Mouse (Mus musculus): ENCODE measurements at regions not wholly inside any gene's neighbourhood (a gene's known extent, or its start where the extent isn't known, plus 50 kb on each side); places are given as distances from the start of the nearest gene placed in this dataset.
A peak's percentile ranks its signal among the peaks of the same experiment; 100 is the strongest.

DNA sequence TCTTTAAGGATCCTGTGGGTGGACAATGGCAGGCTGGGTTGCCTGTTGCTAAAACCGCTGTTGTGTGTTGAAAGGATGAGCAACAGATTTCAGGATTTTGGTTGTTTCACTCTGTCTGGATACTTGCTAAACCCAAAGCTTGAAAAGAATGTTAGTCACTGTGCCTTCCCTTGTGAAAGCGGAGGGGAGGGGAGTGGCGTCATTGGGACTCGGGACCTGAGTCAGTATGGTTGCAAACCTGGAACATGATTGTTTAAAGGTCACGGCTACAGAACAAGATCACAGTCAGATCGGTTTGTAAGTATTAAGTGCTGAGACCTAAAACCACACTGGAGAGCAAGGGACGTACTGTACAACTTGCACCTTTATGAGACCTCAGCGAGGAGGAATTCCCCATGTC is 344.9 kb upstream of the Gm15217 start:
- intact Hi-C loops (cut with DNase I) = no loop called here
- no peak for DNase-seq (ENCODE audit: low spot score in 2 of 2)

DNA sequence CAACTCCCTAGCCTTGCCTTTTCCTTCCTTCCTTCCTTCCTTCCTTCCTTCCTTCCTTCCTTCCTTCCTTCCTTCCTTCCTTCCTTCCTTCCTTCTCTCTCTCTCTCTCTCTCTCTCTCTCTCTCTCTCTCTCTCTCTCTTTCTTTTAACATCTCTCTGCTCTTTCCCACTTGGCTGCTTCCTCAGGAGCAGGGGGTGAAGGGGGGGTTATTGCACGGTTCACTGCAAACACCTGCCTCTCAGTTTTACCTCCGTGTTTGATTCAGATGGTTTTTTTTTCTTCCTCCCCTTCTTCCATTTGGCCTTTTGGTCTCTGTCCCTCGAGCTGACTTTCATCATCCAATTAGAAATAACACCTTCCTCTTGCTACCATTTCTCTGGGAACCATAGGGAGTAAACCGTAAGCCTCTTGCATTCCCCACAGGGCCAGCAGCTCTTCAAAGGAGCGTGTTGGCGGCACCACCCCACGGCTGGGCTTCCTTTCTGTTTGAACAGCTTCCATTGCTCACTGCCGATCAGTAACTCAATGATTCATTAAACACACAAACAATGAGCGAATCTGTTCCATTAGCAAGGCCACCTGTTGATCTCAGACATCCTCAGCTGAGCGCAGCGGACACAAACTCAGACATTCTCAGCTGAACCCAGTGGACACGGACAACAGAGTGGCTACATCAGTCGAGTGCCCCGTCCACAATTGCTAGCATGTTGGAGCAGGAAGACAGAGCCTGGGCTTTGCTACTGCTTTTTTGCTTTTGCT is 318.4 kb upstream of the Gm15217 start:
- peak; percentile 13 to 56 for DNase-seq (ENCODE audit: low spot score in 2 of 2)
- intact Hi-C loops (cut with DNase I) = no loop called here

DNA sequence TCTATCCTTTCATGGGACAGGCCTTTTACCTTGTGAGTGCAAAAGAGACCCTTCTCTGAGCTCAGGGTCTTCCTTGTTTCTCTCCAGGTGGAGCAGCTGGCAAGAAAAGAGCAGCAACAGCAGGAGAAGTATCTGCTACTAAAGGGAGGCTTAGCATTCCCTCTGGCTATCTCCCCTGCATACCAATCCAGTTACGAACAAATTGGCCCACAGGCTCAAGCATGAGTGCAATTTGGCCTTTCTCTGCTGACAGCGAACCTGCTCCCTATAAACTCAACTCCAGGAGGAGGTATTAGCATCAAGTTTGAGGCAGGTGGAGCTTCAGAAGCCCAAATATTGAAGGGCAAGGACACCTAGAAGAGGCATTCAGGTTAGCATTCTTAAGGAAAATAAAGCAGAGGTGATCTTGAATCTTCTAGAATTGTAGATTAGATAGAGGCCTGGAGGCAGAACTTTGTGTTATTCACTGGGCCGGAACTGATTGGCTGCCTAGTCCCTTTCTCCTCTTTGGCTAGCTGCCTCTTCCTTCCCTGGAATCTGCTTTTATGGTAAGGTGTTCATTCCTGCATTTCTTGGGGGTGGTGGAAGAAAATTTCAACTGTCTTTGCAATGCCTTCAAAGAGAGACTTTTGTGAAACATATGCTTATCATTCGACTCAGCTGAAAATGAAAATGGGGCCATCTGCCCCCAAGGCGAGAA is 312.0 kb upstream of the Gm15217 start:
- DNase-seq (ENCODE audit: low spot score in 2 of 2) = no peak
- intact Hi-C loops (cut with DNase I) = no loop called here

DNA sequence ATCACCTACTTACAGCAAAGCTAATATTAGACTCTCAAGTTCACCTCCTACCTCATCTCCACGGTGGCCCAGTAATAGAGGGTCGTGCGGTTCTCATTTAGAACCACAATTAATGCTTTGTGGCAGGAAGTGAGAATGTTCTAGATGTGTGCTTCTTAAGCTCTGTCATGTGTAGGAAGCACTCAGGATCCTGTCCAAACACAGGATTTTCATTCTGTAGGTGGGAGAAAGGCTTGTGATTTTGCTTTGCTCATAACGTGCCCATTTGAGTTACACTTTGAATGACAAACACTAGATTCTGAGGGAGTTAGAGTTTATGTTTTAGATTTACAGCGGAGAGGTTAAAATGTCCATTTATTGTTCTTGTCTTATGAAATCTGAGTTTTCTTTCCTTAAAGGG is 308.0 kb upstream of the Gm15217 start:
- intact Hi-C loops (cut with DNase I) = no loop called here
- DNase-seq (ENCODE audit: low spot score in 2 of 2) = peak in 1 of 2 experiments; percentile 12

DNA sequence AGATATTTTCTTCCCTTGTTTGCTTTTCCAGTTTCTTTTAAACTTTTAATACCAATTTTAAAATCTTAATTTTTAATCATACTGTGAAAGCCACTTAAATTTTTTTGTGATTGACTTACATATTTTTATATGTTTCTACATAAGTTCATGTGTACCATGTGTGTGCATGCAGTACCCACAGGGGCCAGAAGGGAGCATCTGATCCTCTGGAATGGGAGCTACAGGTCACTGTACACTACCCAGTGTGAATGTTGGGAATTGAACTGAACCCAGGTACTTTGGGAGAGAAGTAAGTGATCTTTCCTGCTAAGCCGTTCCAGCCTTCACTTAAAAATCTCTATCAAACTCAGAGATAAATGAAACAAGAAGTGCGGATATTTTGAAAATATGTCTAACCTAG is 302.5 kb upstream of the Gm15217 start:
- intact Hi-C loops (cut with DNase I) = no loop called here
- no peak for DNase-seq (ENCODE audit: low spot score in 2 of 2)

DNA sequence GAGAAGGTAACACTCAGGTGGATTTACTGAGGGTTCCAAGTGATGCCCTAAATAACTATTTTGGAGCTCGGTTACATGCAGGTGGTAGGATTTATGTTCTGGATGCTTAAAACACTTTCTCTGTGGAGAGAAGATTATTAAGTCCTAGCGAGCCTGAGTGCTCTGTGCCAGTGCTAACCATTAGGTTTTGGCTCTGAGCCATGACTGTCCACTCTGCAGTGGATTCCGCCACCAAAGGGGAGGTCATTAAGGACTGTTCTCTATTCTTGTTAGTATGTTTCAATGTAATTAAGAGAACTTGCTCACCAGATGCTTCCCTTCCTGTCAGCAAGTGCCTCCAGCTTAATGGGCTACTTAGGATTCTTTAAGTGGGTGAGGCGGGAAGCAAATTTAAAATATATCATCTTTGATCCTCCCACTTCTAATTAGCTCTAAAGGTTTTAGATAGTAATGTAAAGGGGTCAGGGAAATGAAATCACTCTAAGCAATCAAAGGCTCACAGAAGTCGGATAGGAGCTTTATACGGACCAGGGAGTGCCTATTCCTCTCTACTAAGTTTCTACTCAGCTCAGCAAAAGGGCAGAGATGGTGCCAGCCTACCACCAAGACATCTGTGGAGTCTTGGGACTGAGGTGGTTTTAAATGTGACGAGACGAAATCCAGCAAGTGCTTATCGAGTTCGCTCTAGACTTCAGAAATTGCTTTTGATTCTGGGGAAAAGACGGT is 301.6 kb upstream of the Gm15217 start:
- no peak for DNase-seq (ENCODE audit: low spot score in 2 of 2)
- intact Hi-C loops (cut with DNase I) = no loop called here

DNA sequence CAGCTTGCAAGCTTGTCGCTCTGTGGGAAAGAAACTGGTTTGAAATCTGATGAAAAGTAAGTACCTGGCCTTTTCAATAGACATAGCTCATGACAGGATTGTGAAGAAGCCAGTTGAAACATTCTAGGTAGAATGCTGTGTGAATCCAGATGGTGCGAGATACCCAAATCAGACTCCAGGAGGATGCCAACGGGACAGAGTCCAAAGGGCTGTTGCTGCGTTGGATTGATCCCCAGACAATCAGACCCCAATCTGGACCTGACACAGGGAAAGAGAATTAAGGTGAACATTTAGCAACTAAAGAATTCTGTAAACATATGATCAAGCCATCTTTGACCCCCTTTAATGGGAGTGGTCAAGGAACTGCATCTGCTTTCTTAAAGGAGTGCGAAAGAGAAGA is 296.6 kb upstream of the Gm15217 start:
- no peak for DNase-seq (ENCODE audit: low spot score in 2 of 2)
- intact Hi-C loops (cut with DNase I) = no loop called here

DNA sequence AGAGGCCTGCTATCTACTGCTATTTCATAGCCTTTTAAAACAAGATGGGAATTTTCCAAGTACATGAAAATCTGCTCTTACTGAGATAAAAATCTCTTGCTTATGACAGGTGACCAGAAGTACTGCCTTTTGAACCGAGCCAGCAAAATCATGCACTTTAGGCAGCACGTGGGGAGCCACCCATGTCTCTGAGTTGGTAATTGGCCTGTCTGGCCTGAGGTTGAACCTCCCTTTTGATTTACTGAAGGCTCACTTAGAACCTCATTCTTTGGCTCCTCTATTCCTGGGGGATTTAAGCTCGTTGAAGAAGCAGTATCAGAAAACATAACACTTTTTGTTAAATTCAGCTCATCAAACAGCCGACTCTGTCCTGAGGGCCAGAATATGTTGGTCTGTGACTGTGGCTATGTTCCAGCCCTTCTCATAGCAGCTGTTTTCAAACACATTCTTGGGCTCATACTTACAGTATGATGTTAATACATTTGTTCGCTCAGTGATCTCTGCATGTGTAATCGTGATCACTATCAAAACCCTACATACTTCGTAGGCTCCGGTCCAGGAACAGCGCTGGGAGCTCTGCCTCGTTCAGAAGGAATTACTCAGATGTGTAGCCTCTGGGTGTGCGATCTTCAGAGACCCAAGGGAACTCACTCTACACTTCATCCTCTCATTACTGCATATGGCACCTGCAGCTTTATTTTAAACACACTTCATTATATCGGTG is 290.1 kb upstream of the Gm15217 start:
- intact Hi-C loops (cut with DNase I) = no loop called here
- DNase-seq (ENCODE audit: low spot score in 2 of 2) = no peak

DNA sequence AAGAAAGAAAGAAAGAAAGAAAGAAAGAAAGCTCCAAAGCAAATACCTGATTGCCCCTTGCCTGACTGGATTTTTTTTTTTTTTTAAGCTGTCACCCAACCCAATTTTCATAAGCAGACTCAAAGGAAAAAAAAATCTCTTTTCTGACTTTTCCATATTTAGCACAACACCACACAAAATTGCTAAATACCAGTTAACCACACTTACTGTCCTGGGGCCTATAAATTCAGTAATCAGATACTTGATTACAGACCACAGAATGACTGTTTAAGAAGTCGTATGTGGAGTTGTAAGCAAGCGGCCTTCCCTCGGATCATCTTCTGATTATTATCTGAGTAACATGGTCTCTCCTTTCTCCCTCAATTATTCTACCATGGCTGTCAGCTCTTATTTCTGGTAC is 263.3 kb upstream of the Gm15217 start:
- DNase-seq (ENCODE audit: low spot score in 2 of 2) = no peak
- intact Hi-C loops (cut with DNase I) = no loop called here

DNA sequence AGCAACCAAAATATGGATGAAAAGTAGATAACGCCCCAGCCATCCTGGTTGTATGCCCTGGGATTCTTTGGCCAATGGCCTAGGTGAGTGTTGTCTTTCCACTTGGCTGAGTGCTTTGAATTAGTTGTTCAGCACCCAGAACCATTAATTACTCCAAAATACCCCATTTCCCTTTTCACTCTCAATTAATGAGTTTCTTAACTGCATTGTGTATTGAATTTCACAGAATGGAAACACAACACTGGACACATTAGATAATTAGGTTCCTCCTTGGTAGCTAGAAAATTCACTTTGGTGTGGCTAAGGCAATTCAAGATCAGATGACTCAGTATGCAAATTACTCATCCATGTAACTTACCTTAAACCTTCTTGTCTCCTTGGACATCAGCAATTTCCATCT is 252.7 kb upstream of the Gm15217 start:
- DNase-seq (ENCODE audit: low spot score in 2 of 2) = no peak
- intact Hi-C loops (cut with DNase I) = no loop called here

DNA sequence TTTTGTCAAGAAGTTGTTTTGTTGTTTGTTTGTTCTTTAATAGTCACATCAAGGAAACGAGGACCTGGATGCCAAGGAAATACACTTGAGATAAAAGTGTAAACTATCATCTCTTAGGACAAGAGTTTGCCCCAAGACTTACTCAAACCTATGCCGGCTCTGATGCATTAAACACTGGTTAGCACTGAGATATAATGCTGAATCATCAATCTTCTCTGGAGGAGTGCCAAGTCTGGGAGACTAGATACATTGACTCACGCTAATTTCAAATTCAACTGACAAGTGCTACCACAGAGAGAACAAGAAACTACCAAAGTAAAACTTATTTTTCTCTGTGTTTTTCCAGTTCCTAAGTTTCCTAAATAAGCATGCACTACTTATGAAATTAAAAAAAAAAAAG is 249.5 kb upstream of the Gm15217 start:
- DNase-seq (ENCODE audit: low spot score in 2 of 2) = no peak
- intact Hi-C loops (cut with DNase I) = no loop called here

DNA sequence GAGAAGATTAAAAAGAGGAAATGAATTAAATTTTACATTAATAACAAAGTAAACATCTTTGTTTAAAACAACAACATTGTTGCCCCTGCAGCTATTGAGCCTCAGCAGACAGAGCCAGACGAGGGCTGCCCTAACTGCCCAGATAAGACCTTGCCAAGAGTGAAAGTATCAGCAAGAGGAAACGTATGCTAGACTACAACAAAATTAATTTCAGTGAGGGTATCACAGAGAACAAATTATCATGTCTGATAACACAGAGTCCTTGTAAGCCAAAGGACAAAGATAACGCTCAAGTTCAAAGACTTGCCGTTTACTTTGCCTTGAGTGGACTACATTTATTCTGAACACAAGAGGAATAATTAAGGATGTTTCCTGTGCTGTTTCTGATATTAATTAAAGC is 235.0 kb upstream of the Gm15217 start:
- no peak for DNase-seq (ENCODE audit: low spot score in 2 of 2)
- intact Hi-C loops (cut with DNase I) = no loop called here

DNA sequence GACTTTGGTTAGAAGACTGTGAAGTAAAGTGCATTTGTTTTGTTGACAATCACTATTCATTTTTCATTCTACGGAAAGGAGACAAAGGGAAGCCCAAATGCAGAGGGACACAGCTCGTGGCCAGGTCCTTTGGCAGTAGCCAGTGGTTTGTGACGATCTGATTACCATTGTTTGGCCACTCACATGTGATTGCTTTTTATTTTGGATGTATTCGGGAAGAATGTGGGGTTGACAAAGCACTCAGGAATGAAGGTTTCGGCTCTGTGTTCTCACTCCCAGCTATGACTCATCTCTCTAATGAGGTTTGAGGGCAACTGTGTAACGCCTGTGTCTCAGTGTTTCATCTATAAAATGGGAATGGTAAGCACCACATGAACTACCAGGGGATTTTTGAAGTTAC is 234.5 kb upstream of the Gm15217 start:
- intact Hi-C loops (cut with DNase I) = no loop called here
- DNase-seq (ENCODE audit: low spot score in 2 of 2) = no peak

DNA sequence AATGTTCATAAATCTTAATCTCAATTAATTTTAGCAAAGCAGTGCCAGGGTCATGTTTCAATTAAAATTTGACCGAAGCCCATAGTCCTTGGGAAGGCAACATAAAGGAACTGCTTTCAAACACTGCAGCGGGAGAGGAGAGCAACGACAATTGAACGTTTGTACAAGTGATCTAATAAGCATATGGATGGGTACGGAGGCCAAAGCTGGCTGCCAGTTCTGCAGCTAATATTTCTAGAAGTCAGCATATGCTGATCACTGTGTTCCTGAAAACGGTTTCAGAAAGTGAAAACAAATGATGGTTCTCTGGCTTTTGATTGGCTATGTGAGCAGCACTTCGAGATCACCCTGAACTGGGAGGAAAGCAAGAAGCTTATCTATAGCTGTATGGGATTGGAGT is 233.6 kb upstream of the Gm15217 start:
- intact Hi-C loops (cut with DNase I) = no loop called here
- DNase-seq (ENCODE audit: low spot score in 2 of 2) = no peak

DNA sequence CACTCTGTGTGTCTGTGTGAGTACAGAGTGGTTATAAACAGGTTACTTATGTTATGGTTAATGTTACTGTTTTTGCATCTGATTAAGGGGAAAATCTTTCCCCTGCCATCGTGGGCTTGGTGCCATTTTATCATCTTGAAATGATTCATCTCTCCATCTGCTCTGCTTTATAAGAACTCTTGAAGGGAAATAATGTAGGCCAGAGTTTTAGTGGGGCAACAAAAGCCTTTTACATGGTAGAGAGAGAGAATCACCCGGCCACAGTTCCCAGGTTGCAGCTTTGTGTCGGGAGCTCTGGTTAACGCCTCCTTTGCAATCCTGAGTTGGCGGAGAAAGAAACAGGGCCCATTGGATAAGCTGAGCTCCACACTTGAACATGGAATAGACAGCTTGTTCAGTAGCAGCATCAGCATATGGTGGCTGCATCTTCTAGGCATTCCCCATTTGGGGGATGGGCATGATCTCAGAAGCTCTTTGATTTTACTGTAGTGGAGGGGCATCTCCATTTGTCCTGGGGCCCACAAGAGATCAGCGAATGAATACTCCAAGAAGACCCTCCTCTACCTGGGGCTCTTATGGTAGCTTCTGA is 230.0 kb upstream of the Gm15217 start:
- intact Hi-C loops (cut with DNase I) = no loop called here
- DNase-seq (ENCODE audit: low spot score in 2 of 2) = peak; percentile 18 to 51

DNA sequence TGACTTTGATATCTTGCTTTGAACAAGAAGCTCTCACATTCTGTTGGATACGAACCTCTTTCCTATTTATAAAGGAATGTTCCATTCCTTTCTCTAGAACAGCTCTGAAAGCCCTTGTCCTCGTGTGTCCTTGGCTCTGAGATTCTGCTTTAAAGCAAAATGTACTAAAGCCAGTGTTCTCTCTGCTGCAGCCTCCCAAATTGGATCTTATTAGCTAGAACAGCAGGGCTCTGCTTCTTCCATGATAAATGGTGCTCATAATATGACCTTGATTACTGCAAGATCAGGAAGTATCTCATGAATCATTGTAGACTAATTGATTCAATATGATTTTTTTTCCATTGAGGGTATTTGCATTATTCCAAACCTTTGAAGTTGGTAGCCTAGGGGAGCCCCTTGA is 220.5 kb upstream of the Gm15217 start:
- DNase-seq (ENCODE audit: low spot score in 2 of 2) = no peak
- intact Hi-C loops (cut with DNase I) = no loop called here

DNA sequence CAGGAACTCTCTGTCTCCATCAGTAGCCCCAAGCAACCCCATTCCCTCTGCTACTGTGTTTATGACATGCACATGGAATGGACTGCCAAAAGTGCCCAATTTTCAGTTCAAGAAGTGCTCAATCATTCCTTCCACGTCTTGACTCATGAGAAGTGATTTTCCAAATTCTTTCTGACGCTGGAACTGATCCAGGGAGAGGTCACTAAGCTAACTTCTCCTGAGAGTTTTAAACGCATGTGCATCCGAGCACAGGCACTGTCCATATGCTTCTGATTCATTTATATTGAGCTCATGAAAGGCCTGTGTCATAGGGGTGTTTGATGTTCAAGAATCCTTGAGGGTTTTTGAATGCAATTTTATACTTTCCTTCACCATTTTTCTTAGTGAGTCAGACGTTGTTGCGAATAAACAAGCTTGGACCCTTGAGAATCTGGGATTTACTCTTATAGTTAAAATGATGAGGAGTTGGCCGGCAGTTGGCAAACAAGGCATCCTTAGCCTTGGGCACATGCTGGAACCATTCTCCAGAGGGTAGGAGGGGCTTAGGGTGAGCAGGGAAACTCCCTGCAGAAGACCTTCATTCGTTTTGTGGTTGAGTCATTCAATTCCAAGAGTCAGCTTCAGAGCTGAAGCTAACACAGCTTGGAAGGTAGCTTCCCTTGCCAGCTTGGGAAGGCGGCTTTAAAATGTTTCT is 206.9 kb upstream of the Gm15217 start:
- intact Hi-C loops (cut with DNase I) = no loop called here
- DNase-seq (ENCODE audit: low spot score in 2 of 2) = peak in 1 of 2 experiments; percentile 34

DNA sequence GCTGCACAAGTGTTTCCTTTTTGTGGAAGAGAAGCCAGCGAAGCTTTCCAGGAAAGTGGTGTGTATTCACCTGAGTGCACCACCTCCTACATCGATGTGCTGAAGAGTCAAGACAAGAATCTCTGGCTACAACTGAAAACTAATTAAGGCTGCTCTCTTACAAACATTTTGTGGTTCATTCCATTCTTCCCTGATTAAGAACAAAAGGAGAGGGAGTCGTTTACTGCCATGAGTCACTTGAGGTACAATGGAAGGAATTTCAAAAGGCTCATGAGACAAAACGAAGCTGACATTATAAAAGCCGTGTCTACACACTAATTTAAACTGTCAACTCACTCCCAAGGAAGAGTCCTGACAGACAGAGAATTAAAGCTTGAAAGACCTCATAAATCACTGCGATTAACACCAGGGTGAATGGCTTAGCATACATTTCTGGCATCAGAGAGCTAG is 206.3 kb upstream of the Gm15217 start:
- no peak for DNase-seq (ENCODE audit: low spot score in 2 of 2)
- intact Hi-C loops (cut with DNase I) = no loop called here

DNA sequence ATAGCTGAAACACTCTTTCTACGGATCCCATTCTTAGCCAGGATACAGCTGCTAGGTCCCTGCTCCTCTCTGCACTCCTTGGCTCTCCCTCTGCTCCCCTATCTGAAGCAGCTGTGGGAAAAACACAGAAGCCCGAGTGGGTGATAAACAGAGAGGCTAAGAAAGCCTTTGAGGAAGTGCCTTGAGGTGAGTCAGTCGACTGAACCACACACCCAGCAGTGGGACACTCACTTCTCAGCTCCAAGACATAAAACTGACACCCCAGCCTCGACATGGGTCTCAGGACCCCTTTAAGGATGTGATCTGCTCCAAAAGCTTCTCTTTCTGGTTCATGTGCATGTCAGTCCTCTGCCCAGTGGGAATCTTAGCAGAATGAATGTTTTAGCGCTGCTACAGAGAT is 204.8 kb upstream of the Gm15217 start:
- no peak for DNase-seq (ENCODE audit: low spot score in 2 of 2)
- intact Hi-C loops (cut with DNase I) = no loop called here

All from left cerebral cortex, postnatal 14 days (tissue).